Mouse (Mus musculus) lung, embryonic 16.5 days (tissue): ENCODE data around the gene Mapk13. TPM values are rescaled to one million over a fixed set of nuclear protein-coding genes. Genes with fewer than 3 reads are reported as not detected.

ENCODE experiments used
- polyA plus RNA-seq: library from polyadenylated mRNA; unstranded; fragments of >200 nt; fragmentation: Nextera tagmentation; extraction: Ambion mirVana; gene quantifications from 2 replicates; pipeline ENCODE4 v1.2.1, GENCODE M21; 2015

Mapk13 gene
- polyA plus RNA-seq, 1 experiment from 2014 or later, result 78.6 TPM

Other genes with a start within 250 kb of the Mapk13 start
- not detected in 2 replicates for gene Armc12, start 238.5 kb upstream of the Mapk13 start, polyA plus RNA-seq
- not detected in 2 replicates for gene Clpsl2, start 219.9 kb upstream of the Mapk13 start, polyA plus RNA-seq
- gene Clps, start 208.5 kb upstream of the Mapk13 start, polyA plus RNA-seq, result 0.35 and 1.8 TPM in 2 replicates
- 0.48 and 0.50 TPM in 2 replicates for gene Lhfpl5, start 193.7 kb upstream of the Mapk13 start, polyA plus RNA-seq
- 62.2 and 69.2 TPM in 2 replicates for gene Srpk1, start 146.6 kb upstream of the Mapk13 start, polyA plus RNA-seq
- 0.43 and 0.74 TPM in 2 replicates for gene Slc26a8, start 79.1 kb upstream of the Mapk13 start, polyA plus RNA-seq
- 46.1 and 49.8 TPM in 2 replicates for gene Mapk14, start 78.0 kb upstream of the Mapk13 start, polyA plus RNA-seq
- 2.7 and 3.2 TPM in 2 replicates for gene AC170998.1, start 43.2 kb upstream of the Mapk13 start, polyA plus RNA-seq
- 9.5 and 10.6 TPM in 2 replicates for gene Brpf3, start 31.8 kb downstream of the Mapk13 start, polyA plus RNA-seq
- not detected in 2 replicates for gene Pnpla1, start 89.1 kb downstream of the Mapk13 start, polyA plus RNA-seq
- 0.08 and 0.40 TPM in 2 replicates for gene 4930539E08Rik, start 146.0 kb downstream of the Mapk13 start, polyA plus RNA-seq
- 0.15 TPM in 1 of 2 replicates, not detected in the other for gene Pxt1, start 174.5 kb downstream of the Mapk13 start, polyA plus RNA-seq
- 76.4 and 83.2 TPM in 2 replicates for gene Kctd20, start 182.7 kb downstream of the Mapk13 start, polyA plus RNA-seq
- 103 and 113 TPM in 2 replicates for gene Stk38, start 238.7 kb downstream of the Mapk13 start, polyA plus RNA-seq